Mouse (Mus musculus) thymus, adult 2 months (tissue): ENCODE results near the gene Hmox2. TPM values are rescaled to one million over a fixed set of nuclear protein-coding genes. Genes with fewer than 3 reads are reported as not detected.
"Not testable (repeated sequence)": the region's sequence is repeated elsewhere in the genome, so short reads cannot be mapped to it uniquely, and the experiment has no call there.

Experiments used
- DNase-seq: peaks from one replicate; pipeline ENCODE4 v3.0.0; 2021
- H3K27ac ChIP-seq: fragments of 200-500 bp; 2 replicates; pipeline ENCODE4 v1.5.1; 2012; ENCODE audit warnings: low read length, control low read depth; ENCODE audit not compliant: control insufficient read depth, insufficient read depth
- H3K27me3 ChIP-seq: fragments of 200-500 bp; 2 replicates; pipeline ENCODE4 v1.6.1; 2012; ENCODE audit warnings: mild to moderate bottlenecking, low read length, moderate library complexity, mixed read lengths; ENCODE audit not compliant: control insufficient read depth, insufficient read depth
- H3K36me3 ChIP-seq: fragments of 200-500 bp; 2 replicates; pipeline ENCODE4 v1.6.1; 2012; ENCODE audit warnings: mild to moderate bottlenecking, low read length, moderate library complexity; ENCODE audit not compliant: control insufficient read depth, insufficient read depth
- H3K4me1 ChIP-seq: fragments of 200-500 bp; replicated peaks from 2 replicates; pipeline ENCODE4 v1.6.1; 2012; ENCODE audit warnings: low read length; ENCODE audit not compliant: control insufficient read depth, insufficient read depth
- H3K4me3 ChIP-seq: fragments of 200-500 bp; 2 replicates; pipeline ENCODE4 v1.5.1; 2012; ENCODE audit warnings: mild to moderate bottlenecking, low read length, control low read depth, moderate library complexity; ENCODE audit not compliant: control insufficient read depth, insufficient read depth
- CTCF ChIP-seq: fragments of 200-500 bp; IDR thresholded peaks from 2 replicates; pipeline ENCODE4 v1.5.1; 2012; ENCODE audit warnings: mild to moderate bottlenecking, control low read depth, low read length, moderate library complexity, borderline replicate concordance; ENCODE audit not compliant: control insufficient read depth, poor library complexity, insufficient read depth; ENCODE audit errors: extremely low read depth
- POLR2A ChIP-seq: fragments of 200-500 bp; IDR thresholded peaks from 2 replicates; pipeline ENCODE4 v1.6.1; 2012; ENCODE audit warnings: mild to moderate bottlenecking, low read length, control low read depth, moderate library complexity; ENCODE audit not compliant: control insufficient read depth, poor library complexity, insufficient read depth; ENCODE audit errors: extremely low read depth
- WGBS: fragments of 180-500 bp; shearing (Covaris S2); methylation state at CpG from one replicate; pipeline ENCODE4 v1.1.7; 2018; 5-methylcytosine and 5-hydroxymethylcytosine counted together
- polyA plus RNA-seq: library from polyadenylated mRNA; depleted of rRNA; stranded (reverse); fragments of >200 nt; gene quantifications from 2 replicates; pipeline ENCODE4 v1.2.3, GENCODE M21; 2012

Hmox2 gene
- polyA plus RNA-seq, 1 experiment = 54.7 TPM

- Histone ChIP-seq H3K4me1 (peaks cover 11% of the 10 kb centered on the region), H3K27me3 (no peaks in the 10 kb centered on the region), H3K4me3 (peak overlapping the region; percentile 62; the same call in 1 of the 2 replicates), H3K27ac (peak overlapping the region; percentile 36), H3K36me3 (peaks cover 1% of the 10 kb centered on the region; the same call in 1 of the 2 replicates)
- DNase-seq = no peak
- no peak for TF ChIP-seq POLR2A
- TF ChIP-seq CTCF = no peak
- 19% methylated on average over 9 of the region's 9 CpGs for WGBS
These were observed 43.0 kb upstream of the Hmox2 start for GRCm38 (mm10) chr16:4683193-4683580.

- H3K27me3 ChIP-seq = no peaks in the 10 kb centered on the region
- peak overlapping the region; percentile 62 for H3K4me3 ChIP-seq
- under 1% methylated on average over 54 of the region's 54 CpGs for WGBS
- peak overlapping the region; percentile 36 for H3K27ac ChIP-seq
- DNase-seq = peak; percentile 96
- TF ChIP-seq POLR2A (peak; percentile 96), CTCF (0 out of 2 replicates have a peak, but pooled peaks have one; percentile 38)
- peaks cover 4% of the 10 kb centered on the region; the same call in 1 of the 2 replicates for H3K36me3 ChIP-seq
- peaks cover 6% of the 10 kb centered on the region for H3K4me1 ChIP-seq
These were observed 42.3 kb upstream of the Hmox2 start for GRCm38 (mm10) chr16:4683581-4684456.

- DNase-seq = no peak
- H3K4me3 ChIP-seq = peak overlapping the region; percentile 62
- 1% methylated on average over 9 of the region's 9 CpGs for WGBS
- no peak overlapping the region for H3K27ac ChIP-seq
- H3K27me3 ChIP-seq = no peaks in the 10 kb centered on the region
- peaks cover 4% of the 10 kb centered on the region; the same call in 1 of the 2 replicates for H3K36me3 ChIP-seq
- H3K4me1 ChIP-seq = 0 out of 2 replicates have a peak, but pooled peaks cover 3% of the 10 kb centered on the region
- no peak for TF ChIP-seq POLR2A
- no peak for TF ChIP-seq CTCF
These were observed 41.7 kb upstream of the Hmox2 start for GRCm38 (mm10) chr16:4684457-4684791.

- H3K27me3 ChIP-seq, DNase-seq, H3K4me1 ChIP-seq, H3K27ac ChIP-seq, H3K4me3 ChIP-seq: not testable (repeated sequence)
- over 99% methylated on average over 4 of the region's 4 CpGs for WGBS
- H3K36me3 ChIP-seq = peaks cover 42% of the 10 kb centered on the region
These were observed 36.8 kb upstream of the Hmox2 start for GRCm38 (mm10) chr16:4689371-4689770.

GRCm38 (mm10) chr16:4701211-4701610 lies 24.9 kb upstream of the Hmox2 start:
- peaks cover 72% of the 10 kb centered on the region for H3K36me3 ChIP-seq
- H3K27ac ChIP-seq = no peak overlapping the region
- DNase-seq = no peak
- 97% methylated on average over 3 of the region's 3 CpGs for WGBS
- no peaks in the 10 kb centered on the region for H3K27me3 ChIP-seq
- no peak overlapping the region for H3K4me3 ChIP-seq
- TF ChIP-seq CTCF (no peak), POLR2A (no peak)
- H3K4me1 ChIP-seq = no peaks in the 10 kb centered on the region

- DNase-seq = no peak
- Histone ChIP-seq H3K27ac (no peak overlapping the region), H3K27me3 (no peaks in the 10 kb centered on the region), H3K36me3 (peaks cover 72% of the 10 kb centered on the region), H3K4me1 (no peaks in the 10 kb centered on the region), H3K4me3 (no peak overlapping the region)
- TF ChIP-seq POLR2A (no peak), CTCF (no peak)
- 95% methylated on average over 1 of the region's 1 CpGs for WGBS
These were observed 23.5 kb upstream of the Hmox2 start for GRCm38 (mm10) chr16:4702646-4703045.
